Mouse (Mus musculus) liver, postnatal 0 days (tissue): ENCODE measurements at regions not wholly inside any gene's neighbourhood (a gene's known extent, or its start where the extent isn't known, plus 50 kb on each side); places are given as distances from the start of the nearest gene placed in this dataset.

ENCODE experiments used
- ATAC-seq: fragments of 200-750 bp; cut with Nextera tagmentation; 2 replicates; pipeline ENCODE4 v1.8.0; 2017; ENCODE audit warnings: mild to moderate bottlenecking, moderate library complexity
- DNase-seq: peaks from one replicate; pipeline ENCODE4 v3.0.0-alpha.2; 2016
- H3K27ac ChIP-seq: fragments of 300-500 bp; sonication (generic); 2 replicates; pipeline ENCODE4 v1.5.1; 2014; ENCODE audit warnings: antibody characterized with exemption, moderate library complexity, mild to moderate bottlenecking, low read depth
- H3K27me3 ChIP-seq: fragments of 300-500 bp; sonication (generic); 2 replicates; pipeline ENCODE4 v1.6.1; 2014; ENCODE audit warnings: low read length, control low read depth, mixed read lengths; ENCODE audit not compliant: insufficient read depth
- H3K36me3 ChIP-seq: fragments of 300-500 bp; sonication (generic); replicated peaks from 2 replicates; pipeline ENCODE4 v1.6.1; 2014; ENCODE audit warnings: mild to moderate bottlenecking, control low read depth, low read length, moderate library complexity, mixed read lengths; ENCODE audit not compliant: insufficient read depth
- H3K4me1 ChIP-seq: fragments of 300-500 bp; sonication (generic); 2 replicates; pipeline ENCODE4 v1.6.1; 2014; ENCODE audit warnings: antibody characterized with exemption, mild to moderate bottlenecking, control low read depth; ENCODE audit not compliant: insufficient read depth
- H3K4me2 ChIP-seq: fragments of 300-500 bp; sonication (generic); 2 replicates; pipeline ENCODE4 v1.6.1; 2014; ENCODE audit warnings: low read depth, mild to moderate bottlenecking, low read length, moderate library complexity, mixed read lengths
- H3K4me3 ChIP-seq: fragments of 300-500 bp; sonication (generic); 2 replicates; pipeline ENCODE4 v1.5.1; 2014; ENCODE audit warnings: low read depth, low read length
- H3K9ac ChIP-seq: fragments of 300-500 bp; sonication (generic); replicated peaks from 2 replicates; pipeline ENCODE4 v1.6.1; 2014; ENCODE audit warnings: mild to moderate bottlenecking, moderate library complexity
- H3K9me3 ChIP-seq: fragments of 300-500 bp; sonication (generic); 2 replicates; pipeline ENCODE4 v1.6.1; 2016; ENCODE audit warnings: mild to moderate bottlenecking, control low read depth, low read length, mixed read lengths
- CTCF ChIP-seq: sonication (generic); IDR thresholded peaks from 2 replicates; pipeline ENCODE4 v1.5.1; 2016; ENCODE audit warnings: antibody characterized with exemption, low read depth
- EP300 ChIP-seq: IDR thresholded peaks from 2 replicates; pipeline ENCODE4 v1.6.1; 2016; ENCODE audit warnings: antibody characterized with exemption, low read depth, mild to moderate bottlenecking
- WGBS: fragments of 180-500 bp; shearing (Covaris S2); extraction: QIAGEN DNeasy Blood & Tissue Kit; methylation state at CpG from one replicate; pipeline ENCODE4 v1.1.7; 2014; ENCODE audit not compliant: insufficient replicate concordance; 5-methylcytosine and 5-hydroxymethylcytosine counted together

DNA sequence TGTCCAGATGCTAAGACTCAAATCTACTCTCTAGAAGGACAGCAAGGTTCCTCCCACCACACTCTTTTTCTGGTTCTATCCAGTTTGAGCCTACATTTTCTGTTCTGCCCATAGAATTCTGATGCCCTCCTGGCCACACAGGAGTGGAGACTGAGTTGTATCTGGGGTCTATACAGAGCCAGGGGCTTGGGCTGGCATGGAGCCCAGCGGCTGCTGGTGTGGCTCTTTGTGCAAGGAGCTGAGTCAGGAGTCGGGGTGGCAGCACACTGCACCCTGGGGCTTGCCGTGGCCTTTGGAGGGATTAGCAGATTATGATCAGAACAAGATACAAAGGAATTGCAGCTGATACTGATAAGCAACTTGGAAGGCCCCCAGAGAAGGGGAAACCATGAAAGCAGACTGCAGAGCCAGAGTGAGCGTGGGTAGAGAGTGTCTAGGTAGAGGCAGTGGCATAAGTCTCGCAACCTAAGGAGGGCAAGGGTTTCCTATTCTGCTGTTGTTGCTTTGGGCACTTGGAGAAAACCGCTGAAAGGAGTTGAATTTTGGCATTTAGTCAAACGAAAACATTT, 348.5 kb downstream of the Pik3r1 start:
- Histone ChIP-seq H3K9me3 (no peaks in the 10 kb centered on the region), H3K27ac (no peak overlapping the region), H3K27me3 (no peaks in the 10 kb centered on the region), H3K36me3 (no peaks in the 10 kb centered on the region), H3K9ac (no peak overlapping the region), H3K4me1 (no peaks in the 10 kb centered on the region), H3K4me2 (no peak overlapping the region), H3K4me3 (no peak overlapping the region)
- ATAC-seq: no peak
- TF ChIP-seq EP300 (no peak), CTCF (no peak)
- 73% methylated on average over 7 of the region's 7 CpGs for WGBS
- DNase-seq: no peak

DNA sequence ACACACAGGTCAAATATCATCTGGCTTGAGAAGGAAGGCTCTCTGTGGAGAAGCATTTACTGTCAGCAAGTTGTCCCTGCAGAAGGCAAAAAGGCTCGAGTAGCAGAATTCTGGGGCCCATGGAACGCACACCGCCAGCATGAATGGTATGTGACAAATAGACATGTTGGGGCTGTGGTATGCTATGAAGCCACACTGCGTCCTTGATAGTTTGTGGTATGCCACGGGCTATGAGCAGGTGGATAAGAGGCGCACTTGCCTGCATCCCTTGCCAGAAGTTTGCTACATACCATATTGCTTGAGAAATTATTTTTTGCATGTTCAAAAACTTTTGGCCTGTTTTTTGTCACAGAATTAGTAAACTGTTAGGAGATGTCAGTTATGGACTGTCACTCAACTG, 349.7 kb downstream of the Pik3r1 start:
- TF ChIP-seq CTCF: no peak
- TF ChIP-seq EP300: no peak
- no peak for ATAC-seq
- no peak for DNase-seq
- Histone ChIP-seq H3K36me3 (no peaks in the 10 kb centered on the region), H3K27me3 (no peaks in the 10 kb centered on the region), H3K4me2 (no peak overlapping the region), H3K9ac (no peak overlapping the region), H3K4me3 (no peak overlapping the region), H3K9me3 (no peaks in the 10 kb centered on the region), H3K27ac (no peak overlapping the region), H3K4me1 (no peaks in the 10 kb centered on the region)
- WGBS: 74% methylated on average over 6 of the region's 6 CpGs

DNA sequence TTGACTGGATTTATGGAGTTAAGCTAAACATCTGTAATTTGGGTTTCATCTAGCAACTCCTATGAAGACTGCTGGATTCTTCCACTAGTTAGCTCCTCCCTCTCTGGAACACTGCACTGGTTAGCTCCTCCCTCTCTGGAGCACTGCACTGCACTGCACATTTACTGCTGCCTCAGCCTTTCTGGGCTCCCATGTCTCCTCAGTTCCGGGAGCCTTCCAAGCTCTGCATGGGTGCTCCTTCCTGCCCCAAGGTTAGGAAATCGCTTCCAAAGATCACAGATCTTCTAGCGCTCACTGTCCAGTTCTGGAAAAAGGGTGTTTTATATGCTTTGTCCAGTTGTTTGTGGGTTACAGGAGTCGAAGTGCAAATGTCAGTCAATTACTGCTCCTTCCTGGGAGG, 359.1 kb downstream of the Pik3r1 start:
- Histone ChIP-seq H3K9ac (no peak overlapping the region), H3K36me3 (no peaks in the 10 kb centered on the region), H3K27me3 (no peaks in the 10 kb centered on the region), H3K27ac (no peak overlapping the region), H3K9me3 (no peaks in the 10 kb centered on the region), H3K4me1 (no peaks in the 10 kb centered on the region), H3K4me2 (no peak overlapping the region), H3K4me3 (no peak overlapping the region)
- TF ChIP-seq EP300 (no peak), CTCF (no peak)
- no peak for ATAC-seq
- no peak for DNase-seq
- WGBS: 62% methylated on average over 4 of the region's 4 CpGs

DNA sequence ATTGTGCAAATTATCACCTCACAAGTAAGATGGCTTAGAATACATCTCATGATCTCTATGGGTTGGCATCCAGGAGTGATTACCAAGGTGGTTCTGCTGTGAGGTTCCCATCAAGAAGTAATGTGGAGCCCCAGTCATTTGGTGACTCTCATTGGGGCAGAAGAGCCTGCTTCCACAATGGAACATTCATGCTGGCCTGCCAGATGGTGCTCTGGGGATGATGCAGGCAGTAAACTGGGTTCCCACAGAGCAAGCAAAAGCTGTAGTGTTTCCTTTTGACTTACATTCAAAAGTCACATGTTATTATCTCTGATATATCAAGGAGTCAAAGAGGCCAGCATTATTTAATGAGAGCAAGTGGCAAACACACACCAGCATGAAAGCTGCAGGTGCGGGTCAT, 360.4 kb downstream of the Pik3r1 start:
- H3K27ac ChIP-seq: no peak overlapping the region
- TF ChIP-seq CTCF (no peak), EP300 (no peak)
- ATAC-seq (no peak), DNase-seq (no peak)
- no peaks in the 10 kb centered on the region for H3K4me1 ChIP-seq
- no peak overlapping the region for H3K9ac ChIP-seq
- no peaks in the 10 kb centered on the region for H3K27me3 ChIP-seq
- H3K4me2 ChIP-seq: no peak overlapping the region
- 80% methylated on average over 1 of the region's 1 CpGs for WGBS
- no peaks in the 10 kb centered on the region for H3K36me3 ChIP-seq
- no peaks in the 10 kb centered on the region for H3K9me3 ChIP-seq
- H3K4me3 ChIP-seq: no peak overlapping the region

DNA sequence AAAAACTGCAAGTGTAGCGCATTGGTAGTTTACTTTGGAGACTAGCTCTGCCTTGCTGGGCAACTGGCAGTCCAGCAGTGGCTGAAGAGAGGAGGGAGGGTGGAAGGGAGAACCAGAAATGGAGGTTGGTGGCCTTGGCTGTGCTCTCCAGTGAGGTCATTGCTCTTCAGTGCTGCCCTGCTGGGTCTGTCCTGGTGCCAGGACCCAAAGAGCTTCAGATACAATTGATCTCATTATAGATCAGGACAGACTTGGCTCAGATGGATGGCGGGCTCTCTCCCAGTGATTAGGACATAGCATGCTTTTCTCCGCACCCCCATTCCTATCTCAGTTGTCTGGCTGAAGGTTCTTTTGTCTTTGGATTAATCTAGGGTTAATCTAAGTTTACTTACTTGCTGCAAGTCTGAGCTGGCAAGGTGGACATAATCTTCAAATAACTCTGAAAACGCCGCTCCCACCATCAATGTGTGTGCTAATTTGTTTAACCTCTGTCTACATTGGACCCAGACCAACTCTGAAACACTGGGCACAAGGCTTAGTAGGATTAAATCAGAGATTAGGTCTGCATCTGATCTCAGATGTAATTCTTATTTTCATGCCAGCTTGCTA, 394.3 kb downstream of the Pik3r1 start:
- WGBS: 65% methylated on average over 5 of the region's 5 CpGs
- H3K27me3 ChIP-seq: no peaks in the 10 kb centered on the region
- TF ChIP-seq EP300 (no peak), CTCF (no peak)
- no peak overlapping the region for H3K4me3 ChIP-seq
- H3K4me2 ChIP-seq: no peak overlapping the region
- DNase-seq (peak; percentile 30), ATAC-seq (peak; percentile 95)
- no peaks in the 10 kb centered on the region for H3K9me3 ChIP-seq
- H3K27ac ChIP-seq: no peak overlapping the region
- peaks cover 6% of the 10 kb centered on the region for H3K4me1 ChIP-seq
- H3K9ac ChIP-seq: no peak overlapping the region
- H3K36me3 ChIP-seq: no peaks in the 10 kb centered on the region

DNA sequence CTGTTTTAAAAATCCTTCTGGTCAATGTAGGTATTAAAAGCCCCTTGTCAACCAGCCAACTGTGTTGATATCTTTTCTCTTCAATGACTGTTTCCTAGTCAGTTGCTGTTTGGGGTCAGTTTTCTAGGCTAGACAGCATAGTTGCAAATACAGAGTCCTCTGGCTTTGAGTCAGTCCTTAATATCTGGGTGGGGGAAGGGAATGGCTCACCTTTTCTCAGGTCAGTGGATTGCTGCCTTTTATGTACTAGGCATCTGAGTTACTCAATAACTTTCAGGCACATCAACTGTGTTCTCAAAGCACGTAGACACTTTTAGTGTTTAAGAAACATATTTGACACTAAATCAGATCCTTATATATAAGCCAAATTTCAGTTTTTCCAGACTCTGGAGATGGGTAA, 396.1 kb downstream of the Pik3r1 start:
- DNase-seq: no peak
- Histone ChIP-seq H3K36me3 (no peaks in the 10 kb centered on the region), H3K4me1 (peaks cover 6% of the 10 kb centered on the region), H3K4me3 (no peak overlapping the region), H3K4me2 (no peak overlapping the region), H3K27ac (no peak overlapping the region), H3K9me3 (no peaks in the 10 kb centered on the region), H3K9ac (no peak overlapping the region), H3K27me3 (no peaks in the 10 kb centered on the region)
- TF ChIP-seq CTCF: no peak
- no peak for TF ChIP-seq EP300
- WGBS: 56% methylated on average over 1 of the region's 1 CpGs
- ATAC-seq: peak; percentile 30; the same call in 1 of the 2 replicates
